Mouse (Mus musculus) cerebellum, adult 11 months (tissue): Measurements from ENCODE around the gene Utrn.
A peak's percentile ranks its signal among the peaks of the same experiment; 100 is the strongest.

ENCODE experiments used
- DNase-seq: peaks from one replicate; pipeline ENCODE4 v3.0.0; 2022

Gene Utrn

GRCm38 (mm10) chr10:12832163-12832562 lies 37.0 kb downstream of the Utrn start:
- DNase-seq = no peak

GRCm38 (mm10) chr10:12827778-12828177 lies 41.4 kb downstream of the Utrn start:
- DNase-seq = no peak

DNA sequence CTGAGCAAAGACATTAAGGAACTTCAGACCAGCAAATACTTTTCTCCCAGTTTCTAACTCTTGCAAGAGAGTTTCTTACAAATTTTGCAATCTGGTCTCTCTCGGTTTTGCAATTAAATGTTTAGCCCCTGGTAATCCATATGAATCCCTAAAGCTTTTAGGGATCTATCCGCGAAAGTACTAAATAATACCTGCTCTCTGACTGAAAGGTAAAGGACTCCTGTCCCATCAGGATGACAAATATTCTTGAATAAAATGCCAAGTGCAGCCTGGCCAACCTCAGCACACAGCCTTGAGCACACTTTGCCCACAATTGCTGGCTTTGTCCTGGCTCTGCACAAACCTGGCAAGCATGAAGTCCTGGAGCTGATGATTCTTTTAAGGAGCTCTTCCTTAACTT lies 41.9 kb downstream of the Utrn start:
- no peak for DNase-seq

- peak; percentile 77 for DNase-seq
Measured at GRCm38 (mm10) chr10:12826760-12827281, 42.3 kb downstream of the Utrn start.

GRCm38 (mm10) chr10:12824386-12824785 lies 44.8 kb downstream of the Utrn start:
- no peak for DNase-seq

- DNase-seq = no peak
Measured at GRCm38 (mm10) chr10:12823437-12824219, 45.5 kb downstream of the Utrn start.

GRCm38 (mm10) chr10:12820978-12821735 lies 48.0 kb downstream of the Utrn start:
- no peak for DNase-seq

DNA sequence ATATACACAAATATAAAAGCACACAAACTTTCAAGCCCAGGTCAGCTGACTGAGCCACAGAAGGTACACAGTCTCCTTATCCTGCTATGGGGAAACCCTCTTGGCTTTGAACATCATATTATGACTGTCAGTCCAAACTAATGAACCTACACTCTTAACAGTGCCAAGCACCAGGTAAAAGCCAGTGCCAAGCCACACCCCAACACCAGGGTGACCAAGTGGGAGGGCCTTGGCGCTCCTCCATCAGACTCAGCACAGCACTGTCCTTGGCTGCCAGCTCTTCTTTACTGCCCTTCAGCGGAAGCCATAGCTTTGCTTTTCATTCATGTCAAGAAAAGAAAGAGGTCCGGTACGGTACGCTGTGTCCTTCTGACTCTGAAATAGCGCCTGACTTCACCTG lies 51.8 kb downstream of the Utrn start:
- peak; percentile 66 for DNase-seq

GRCm38 (mm10) chr10:12816530-12816929 lies 52.6 kb downstream of the Utrn start:
- no peak for DNase-seq

DNA sequence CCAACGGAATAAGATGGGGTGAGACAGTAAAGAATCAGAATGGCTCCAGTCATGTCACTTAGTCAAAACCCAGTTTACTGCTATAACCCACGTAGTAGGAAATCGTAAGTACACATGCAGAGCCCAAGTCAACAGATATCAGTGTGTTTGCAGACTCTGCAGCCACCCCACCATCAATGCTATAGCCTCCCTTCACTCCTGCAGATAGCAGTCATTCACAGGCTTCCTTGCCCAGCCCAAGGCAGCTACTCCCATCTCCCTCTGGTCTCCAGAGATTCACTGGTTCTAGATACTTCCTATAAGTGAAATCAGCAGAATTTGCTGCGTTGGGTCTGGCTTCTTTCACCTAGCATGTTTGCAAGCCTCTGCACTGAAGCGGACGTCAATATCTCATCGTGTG lies 54.8 kb downstream of the Utrn start:
- no peak for DNase-seq

DNA sequence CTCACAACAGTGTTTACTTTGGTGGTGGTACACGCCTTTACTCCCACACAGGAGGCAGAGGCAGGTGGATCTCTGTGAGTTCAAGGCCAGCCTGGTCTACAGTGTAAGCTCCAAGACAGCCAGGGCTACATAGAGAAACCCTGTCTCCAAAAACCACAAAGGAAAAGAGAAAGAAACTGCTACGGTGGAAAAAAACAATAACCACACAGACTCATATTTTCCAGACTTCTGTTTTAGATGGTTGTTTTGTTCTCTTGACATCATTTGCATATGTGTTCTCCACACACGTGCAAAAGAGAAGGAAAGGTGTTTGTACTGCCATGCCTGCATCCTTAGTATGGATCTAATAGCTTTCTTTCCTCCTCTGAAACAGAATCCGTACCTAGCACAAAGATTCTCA lies 55.3 kb downstream of the Utrn start:
- DNase-seq = no peak

GRCm38 (mm10) chr10:12813211-12813811 lies 55.9 kb downstream of the Utrn start:
- no peak for DNase-seq

GRCm38 (mm10) chr10:12812680-12813079 lies 56.5 kb downstream of the Utrn start:
- DNase-seq = no peak

DNA sequence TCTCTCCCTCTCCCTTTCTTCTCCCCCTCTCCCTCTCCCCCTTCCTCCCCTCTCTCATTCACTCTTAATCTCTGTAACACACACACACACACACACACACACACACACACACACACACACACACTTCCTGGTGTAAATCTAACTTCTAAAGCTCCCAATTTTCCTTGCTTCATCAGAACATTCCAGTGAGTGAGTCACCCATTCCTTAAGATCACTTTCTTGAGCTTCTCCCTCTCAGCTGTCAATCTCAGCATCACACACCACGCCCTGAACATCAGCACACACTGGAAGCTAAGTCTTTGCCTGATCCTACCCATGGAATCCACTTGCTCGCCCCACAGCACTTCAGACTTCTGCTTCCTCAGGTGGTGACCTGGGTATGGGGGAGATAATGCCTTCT lies 58.3 kb downstream of the Utrn start:
- DNase-seq = no peak

DNA sequence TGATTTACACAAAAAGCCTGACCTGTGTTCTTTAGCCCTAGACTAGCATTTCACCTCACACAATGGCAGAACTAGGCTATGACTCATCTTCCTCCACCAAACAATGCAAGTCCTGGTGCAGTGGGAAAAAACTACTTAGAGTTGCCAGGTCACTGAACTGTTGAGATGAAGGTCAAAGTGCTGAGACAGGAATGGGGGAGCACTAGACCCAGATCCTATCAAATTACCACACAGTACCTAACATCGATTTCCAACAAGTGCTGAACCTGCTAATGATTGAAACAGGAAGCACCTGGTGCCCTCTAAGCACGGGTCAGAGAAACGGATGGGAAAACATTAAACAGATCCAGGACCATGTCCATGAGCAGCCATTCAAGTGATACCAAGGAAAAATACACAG lies 59.5 kb downstream of the Utrn start:
- no peak for DNase-seq

- no peak for DNase-seq
Measured at GRCm38 (mm10) chr10:12808467-12808866, 60.7 kb downstream of the Utrn start.

GRCm38 (mm10) chr10:12807706-12808105 lies 61.5 kb downstream of the Utrn start:
- no peak for DNase-seq

- DNase-seq = no peak
Measured at GRCm38 (mm10) chr10:12805826-12806225, 63.3 kb downstream of the Utrn start.

- no peak for DNase-seq
Measured at GRCm38 (mm10) chr10:12803939-12804338, 65.2 kb downstream of the Utrn start.

- DNase-seq = no peak
Measured at GRCm38 (mm10) chr10:12799416-12799815, 69.7 kb downstream of the Utrn start.

GRCm38 (mm10) chr10:12798248-12798647 lies 70.9 kb downstream of the Utrn start:
- no peak for DNase-seq

DNA sequence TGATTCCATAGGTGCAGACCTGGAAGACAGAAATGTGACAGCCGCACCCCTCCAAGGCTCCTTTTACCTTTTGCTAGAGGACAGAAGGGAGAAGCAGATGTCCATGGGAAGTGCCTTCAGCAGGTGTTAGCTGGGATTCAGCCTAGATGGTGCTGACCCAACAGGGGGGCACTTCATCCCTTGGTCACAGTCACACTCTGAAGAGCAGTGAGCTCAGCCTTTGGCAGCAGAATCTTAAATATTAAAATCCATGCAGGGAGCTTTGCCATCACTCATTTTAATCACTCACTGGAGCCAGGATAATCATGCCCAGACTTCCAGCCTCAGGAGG lies 72.7 kb downstream of the Utrn start:
- peak; percentile 78 for DNase-seq

GRCm38 (mm10) chr10:12795796-12796509 lies 73.2 kb downstream of the Utrn start:
- no peak for DNase-seq
